Mouse (Mus musculus) hindbrain, embryonic 11.5 days (tissue): Measurements from ENCODE around the gene Il33. TPM values are rescaled to one million over a fixed set of nuclear protein-coding genes. Genes with fewer than 3 reads are reported as not detected.
"Not testable (repeated sequence)": the region's sequence is repeated elsewhere in the genome, so short reads cannot be mapped to it uniquely, and the experiment has no call there.

Experiments
- ATAC-seq: fragments of 200-750 bp; cut with Nextera tagmentation; 2 replicates; pipeline ENCODE4 v1.8.0; 2017; ENCODE audit warnings: mild to moderate bottlenecking, moderate TSS enrichment, moderate library complexity; ENCODE audit not compliant: low FRiP score
- DNase-seq: peaks from one replicate; pipeline ENCODE4 v3.0.0-alpha.2; 2015; ENCODE audit warnings: low spot score
- H3K27ac ChIP-seq: fragments of 300-500 bp; sonication (generic); 2 replicates; pipeline ENCODE4 v1.5.1; 2014; ENCODE audit warnings: mild to moderate bottlenecking, low read depth, low read length
- H3K27me3 ChIP-seq: fragments of 300-500 bp; sonication (generic); 2 replicates; pipeline ENCODE4 v1.6.1; 2014; ENCODE audit warnings: mild to moderate bottlenecking, low read length, moderate library complexity, mixed read lengths; ENCODE audit not compliant: control insufficient read depth, insufficient read depth
- H3K36me3 ChIP-seq: fragments of 300-500 bp; sonication (generic); 2 replicates; pipeline ENCODE4 v1.6.1; 2014; ENCODE audit warnings: mild to moderate bottlenecking, low read length, moderate library complexity, mixed read lengths; ENCODE audit not compliant: control insufficient read depth, insufficient read depth
- H3K4me1 ChIP-seq: fragments of 300-500 bp; sonication (generic); replicated peaks from 2 replicates; pipeline ENCODE4 v1.6.1; 2014; ENCODE audit warnings: low read length, mixed read lengths; ENCODE audit not compliant: control insufficient read depth, insufficient read depth
- H3K4me2 ChIP-seq: fragments of 300-500 bp; sonication (generic); replicated peaks from 2 replicates; pipeline ENCODE4 v1.6.1; 2014; ENCODE audit warnings: mild to moderate bottlenecking, low read depth, low read length
- H3K4me3 ChIP-seq: fragments of 300-500 bp; sonication (generic); 2 replicates; pipeline ENCODE4 v1.5.1; 2014; ENCODE audit warnings: low read depth, low read length
- H3K9ac ChIP-seq: fragments of 300-500 bp; sonication (generic); 2 replicates; pipeline ENCODE4 v1.6.1; 2014; ENCODE audit warnings: low read depth, low read length
- H3K9me3 ChIP-seq: fragments of 300-500 bp; sonication (generic); 2 replicates; pipeline ENCODE4 v1.6.1; 2016; ENCODE audit warnings: low read length; ENCODE audit not compliant: control insufficient read depth
- WGBS: fragments of 180-500 bp; shearing (Covaris S2); extraction: QIAGEN DNeasy Blood & Tissue Kit; methylation state at CpG from one replicate; pipeline ENCODE4 v1.1.7; 2014; 5-methylcytosine and 5-hydroxymethylcytosine counted together
- polyA plus RNA-seq: library from polyadenylated mRNA; unstranded; fragments of >200 nt; fragmentation: Nextera tagmentation; extraction: Ambion mirVana; gene quantifications from 2 replicates; pipeline ENCODE4 v1.2.1, GENCODE M21; 2014

Il33 gene
- polyA plus RNA-seq, 1 experiment from 2014 or later, result 2.1 TPM

- not testable (repeated sequence) for ATAC-seq, H3K9ac ChIP-seq, H3K4me3 ChIP-seq, H3K36me3 ChIP-seq, H3K27ac ChIP-seq, H3K27me3 ChIP-seq, H3K9me3 ChIP-seq, H3K4me2 ChIP-seq, DNase-seq, H3K4me1 ChIP-seq
- 86% methylated on average over 4 of the region's 4 CpGs for WGBS
Observed at GRCm38 (mm10) chr19:29944935-29945334, 20.0 kb downstream of the Il33 start.

DNA sequence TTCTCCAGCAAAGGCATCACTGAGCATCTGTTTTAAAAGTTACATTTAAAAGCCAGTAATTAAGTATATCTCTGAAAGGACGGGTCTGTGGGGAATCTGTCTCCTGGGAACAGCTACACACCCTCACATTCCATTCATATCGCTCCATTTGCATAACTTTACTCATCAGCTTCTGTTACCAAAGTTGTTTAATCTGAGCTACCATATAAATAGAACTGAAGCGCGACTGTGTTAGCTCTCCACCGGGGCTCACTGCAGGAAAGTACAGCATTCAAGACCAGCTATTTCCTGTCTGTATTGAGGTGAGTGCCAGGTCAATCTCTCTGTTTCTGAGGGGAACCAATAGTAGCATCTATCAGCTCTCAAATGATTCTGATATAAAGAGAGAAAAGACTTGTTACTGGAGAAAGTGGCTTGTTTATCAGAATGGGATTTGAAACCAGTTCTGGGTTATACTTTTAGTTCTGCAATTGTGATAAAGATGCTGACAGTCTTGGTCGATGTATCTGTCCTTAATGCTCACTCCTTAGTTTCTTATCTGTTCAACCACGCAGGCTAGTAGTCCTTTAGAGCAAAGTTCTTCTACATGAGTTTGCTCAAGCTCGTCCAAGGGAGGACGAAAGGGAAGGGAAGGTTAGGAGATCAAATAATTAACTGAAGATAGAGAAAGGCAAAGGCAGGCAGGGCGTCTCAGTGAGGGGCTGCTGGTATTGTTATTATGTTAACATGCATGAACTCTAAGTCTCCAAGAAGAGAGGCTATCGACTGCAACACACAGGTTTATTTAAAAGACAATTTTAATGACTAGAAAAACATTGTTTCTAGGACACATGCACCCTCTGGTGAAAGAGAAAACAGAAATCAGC lies 20.9 kb downstream of the Il33 start:
- WGBS, result 20% methylated on average over 11 of the region's 11 CpGs
- H3K9ac ChIP-seq, result no peak overlapping the region
- no peaks in the 10 kb centered on the region for H3K36me3 ChIP-seq
- no peak overlapping the region for H3K27ac ChIP-seq
- ATAC-seq, result no peak
- DNase-seq, result no peak
- H3K4me1 ChIP-seq, result no peaks in the 10 kb centered on the region
- H3K4me2 ChIP-seq, result no peak overlapping the region
- H3K4me3 ChIP-seq, result no peak overlapping the region
- H3K27me3 ChIP-seq, result no peaks in the 10 kb centered on the region
- H3K9me3 ChIP-seq, result no peaks in the 10 kb centered on the region

GRCm38 (mm10) chr19:29946423-29946716 lies 21.5 kb downstream of the Il33 start:
- Histone ChIP-seq H3K4me2 (no peak overlapping the region), H3K9ac (no peak overlapping the region), H3K27me3 (no peaks in the 10 kb centered on the region), H3K9me3 (no peaks in the 10 kb centered on the region), H3K27ac (no peak overlapping the region), H3K4me3 (no peak overlapping the region), H3K4me1 (no peaks in the 10 kb centered on the region), H3K36me3 (no peaks in the 10 kb centered on the region)
- ATAC-seq, result no peak
- no peak for DNase-seq

DNA sequence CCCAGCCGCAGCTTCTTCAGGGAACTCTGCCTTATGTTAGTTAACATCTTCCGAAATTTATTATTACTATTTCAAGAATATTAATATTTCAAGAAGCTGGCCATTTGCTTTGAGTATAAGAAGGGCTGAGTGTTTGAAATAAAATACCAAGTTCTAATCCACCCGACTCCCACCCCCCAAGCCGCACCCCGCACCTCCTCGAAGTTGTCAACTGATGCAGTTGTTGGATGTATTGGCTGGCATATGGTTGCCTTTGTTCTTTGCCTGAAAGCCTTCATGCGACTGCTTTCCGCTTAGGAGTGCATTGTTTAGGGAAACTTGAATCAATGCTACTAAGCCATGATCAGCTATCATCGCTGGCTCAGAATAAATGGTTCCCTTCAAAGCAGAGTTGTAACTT lies 22.1 kb downstream of the Il33 start:
- Histone ChIP-seq H3K4me3 (no peak overlapping the region), H3K27ac (no peak overlapping the region), H3K9me3 (no peaks in the 10 kb centered on the region), H3K9ac (no peak overlapping the region), H3K4me1 (no peaks in the 10 kb centered on the region), H3K36me3 (no peaks in the 10 kb centered on the region), H3K27me3 (no peaks in the 10 kb centered on the region), H3K4me2 (no peak overlapping the region)
- no peak for DNase-seq
- ATAC-seq, result no peak
- 71% methylated on average over 9 of the region's 9 CpGs for WGBS

- H3K36me3 ChIP-seq, result no peaks in the 10 kb centered on the region
- peak; percentile 82 for DNase-seq
- no peaks in the 10 kb centered on the region for H3K4me1 ChIP-seq
- peak overlapping the region; percentile 59 for H3K4me2 ChIP-seq
- whole genome bisulfite sequencing, result 23% methylated on average over 25 of the region's 25 CpGs
- no peaks in the 10 kb centered on the region for H3K9me3 ChIP-seq
- ATAC-seq, result peak; percentile 96
- peak overlapping the region; percentile 34 for H3K9ac ChIP-seq
- H3K4me3 ChIP-seq, result peak overlapping the region; percentile 35
- no peaks in the 10 kb centered on the region for H3K27me3 ChIP-seq
- H3K27ac ChIP-seq, result no peak overlapping the region
Observed at GRCm38 (mm10) chr19:29947891-29948801, 23.2 kb downstream of the Il33 start.

DNA sequence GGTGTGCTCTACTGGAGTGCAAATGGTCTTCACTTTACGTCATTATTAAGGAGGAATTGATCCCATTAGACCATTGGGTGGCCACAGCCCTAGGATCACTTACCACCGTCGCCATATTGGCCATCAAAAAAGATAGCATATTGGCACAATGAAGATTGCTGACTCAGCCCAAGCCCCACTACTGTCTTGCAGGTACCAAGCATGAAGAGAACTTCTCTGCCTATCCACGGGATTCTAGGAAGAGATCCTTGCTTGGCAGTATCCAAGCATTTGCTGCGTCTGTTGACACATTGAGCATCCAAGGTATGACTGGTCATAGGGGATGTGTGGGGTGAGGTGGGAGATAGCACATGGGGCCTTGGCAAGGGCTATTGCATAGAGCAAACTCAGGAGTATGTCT lies 27.6 kb downstream of the Il33 start:
- H3K27me3 ChIP-seq, result no peaks in the 10 kb centered on the region
- no peaks in the 10 kb centered on the region for H3K36me3 ChIP-seq
- WGBS, result 85% methylated on average over 5 of the region's 5 CpGs
- DNase-seq (no peak), ATAC-seq (no peak)
- no peaks in the 10 kb centered on the region for H3K4me1 ChIP-seq
- no peak overlapping the region for H3K4me2 ChIP-seq
- H3K27ac ChIP-seq, result no peak overlapping the region
- no peak overlapping the region for H3K4me3 ChIP-seq
- no peak overlapping the region for H3K9ac ChIP-seq
- H3K9me3 ChIP-seq, result no peaks in the 10 kb centered on the region

GRCm38 (mm10) chr19:29953833-29954232 lies 28.9 kb downstream of the Il33 start:
- WGBS, result 86% methylated on average over 3 of the region's 3 CpGs
- DNase-seq, result no peak
- no peak for ATAC-seq

DNA sequence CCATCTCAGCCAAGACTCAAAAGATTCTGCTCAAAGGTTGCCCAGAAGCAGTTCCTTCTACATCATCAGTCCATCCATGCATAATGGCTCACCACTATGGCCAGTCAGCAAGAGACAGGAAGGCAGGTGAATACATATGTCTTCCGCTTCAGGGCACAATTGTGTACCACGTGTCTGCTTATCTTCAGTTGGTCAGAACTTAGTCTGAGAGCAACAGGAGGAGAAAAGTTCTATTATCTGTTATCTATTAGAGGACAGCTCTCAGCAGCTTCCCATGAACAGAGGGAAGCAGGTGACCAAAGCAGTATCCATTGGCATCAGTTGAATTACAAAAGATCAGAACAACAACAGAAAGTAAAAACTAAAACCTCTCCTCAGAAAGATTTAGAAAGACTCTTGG lies 30.5 kb downstream of the Il33 start:
- 74% methylated on average over 2 of the region's 2 CpGs for WGBS
- DNase-seq (no peak), ATAC-seq (no peak)
- Histone ChIP-seq H3K4me3 (no peak overlapping the region), H3K4me2 (no peak overlapping the region), H3K27me3 (no peaks in the 10 kb centered on the region), H3K9me3 (no peaks in the 10 kb centered on the region), H3K4me1 (no peaks in the 10 kb centered on the region), H3K36me3 (no peaks in the 10 kb centered on the region), H3K9ac (no peak overlapping the region), H3K27ac (no peak overlapping the region)

More at GRCm38 (mm10) chr19:29953833-29954232, 28.9 kb downstream of the Il33 start:
- no peak overlapping the region for H3K4me3 ChIP-seq
- H3K27ac ChIP-seq, result no peak overlapping the region
- no peak overlapping the region for H3K9ac ChIP-seq
- no peaks in the 10 kb centered on the region for H3K9me3 ChIP-seq
- no peak overlapping the region for H3K4me2 ChIP-seq
- H3K27me3 ChIP-seq, result no peaks in the 10 kb centered on the region
- no peaks in the 10 kb centered on the region for H3K4me1 ChIP-seq
- H3K36me3 ChIP-seq, result no peaks in the 10 kb centered on the region
